Mouse (Mus musculus): ENCODE data around the gene Cdk17.

GRCm38 (mm10) chr10:93165416-93166381, 5.0 kb downstream of the Cdk17 start:
- TF ChIP-seq CTCF (IDR thresholded peaks at IDR 0.05; ENCODE audit: low read depth), result no peak
- TF ChIP-seq EP300 (IDR thresholded peaks at IDR 0.05; ENCODE audit: low read depth), result no peak
